Mouse (Mus musculus) heart, embryonic 14.5 days (tissue): ENCODE data around the gene Creb5. TPM values are rescaled to one million over a fixed set of nuclear protein-coding genes. Genes with fewer than 3 reads are reported as not detected.

Experiments
- ATAC-seq: fragments of 200-750 bp; cut with Nextera tagmentation; 2 replicates; pipeline ENCODE4 v1.8.0; 2017; ENCODE audit warnings: low read depth, moderate TSS enrichment; ENCODE audit not compliant: insufficient number of reproducible peaks, insufficient read depth, low FRiP score
- H3K27ac ChIP-seq, 2 experiments: fragments of 200-500 bp in 1 of 2; fragments of 300-500 bp in 1 of 2; sonication (generic) in 1 of 2; replicated peaks in 1 of 2; 2 replicates each; pipeline ENCODE4 v1.5.1; 2012 to 2014; ENCODE audit warnings: low read depth in 2 of 2, low read length in 2 of 2, control low read depth in 1 of 2, mild to moderate bottlenecking in 1 of 2, mixed read lengths in 1 of 2; ENCODE audit not compliant: control insufficient read depth in 1 of 2, insufficient read depth in 1 of 2
- H3K27me3 ChIP-seq: fragments of 300-500 bp; sonication (generic); 2 replicates; pipeline ENCODE4 v1.6.1; 2014; ENCODE audit warnings: mild to moderate bottlenecking, low read length, control low read depth; ENCODE audit not compliant: control insufficient read depth, insufficient read depth
- H3K36me3 ChIP-seq: fragments of 300-500 bp; sonication (generic); 2 replicates; pipeline ENCODE4 v1.6.1; 2014; ENCODE audit warnings: mild to moderate bottlenecking, control low read depth, low read length, mixed read lengths; ENCODE audit not compliant: control insufficient read depth, insufficient read depth
- H3K4me1 ChIP-seq, 2 experiments: fragments of 200-500 bp in 1 of 2; fragments of 300-500 bp in 1 of 2; sonication (generic) in 1 of 2; 2 replicates each; pipeline ENCODE4 v1.6.1; 2012 to 2014; ENCODE audit warnings: low read length in 2 of 2, control low read depth in 1 of 2, mixed read lengths in 1 of 2; ENCODE audit not compliant: control insufficient read depth in 2 of 2, insufficient read depth in 2 of 2
- H3K4me2 ChIP-seq: fragments of 300-500 bp; sonication (generic); 2 replicates; pipeline ENCODE4 v1.6.1; 2014; ENCODE audit warnings: mild to moderate bottlenecking, low read length
- H3K4me3 ChIP-seq, 2 experiments: fragments of 200-500 bp in 1 of 2; fragments of 300-500 bp in 1 of 2; sonication (generic) in 1 of 2; 2 replicates each; pipeline ENCODE4 v1.5.1; 2012 to 2014; ENCODE audit warnings: low read length in 2 of 2, mild to moderate bottlenecking in 2 of 2, control low read depth in 1 of 2, low read depth in 1 of 2, moderate library complexity in 1 of 2; ENCODE audit not compliant: control insufficient read depth in 1 of 2, insufficient read depth in 1 of 2
- H3K9ac ChIP-seq: fragments of 300-500 bp; sonication (generic); 2 replicates; pipeline ENCODE4 v1.6.1; 2014; ENCODE audit warnings: mild to moderate bottlenecking, low read length
- H3K9me3 ChIP-seq: fragments of 300-500 bp; sonication (generic); 2 replicates; pipeline ENCODE4 v1.6.1; 2016; ENCODE audit warnings: low read length, control low read depth; ENCODE audit not compliant: control insufficient read depth
- WGBS: fragments of 180-500 bp; shearing (Covaris S2); extraction: QIAGEN DNeasy Blood & Tissue Kit; methylation state at CpG from one replicate; pipeline ENCODE4 v1.1.7; 2014; 5-methylcytosine and 5-hydroxymethylcytosine counted together
- polyA plus RNA-seq: library from polyadenylated mRNA; unstranded; fragments of >200 nt; fragmentation: Nextera tagmentation; extraction: Ambion mirVana; gene quantifications from 2 replicates; pipeline ENCODE4 v1.2.1, GENCODE M21; 2014

The Creb5 gene
- polyA plus RNA-seq, 1 experiment from 2014 or later: 38.3 TPM

DNA sequence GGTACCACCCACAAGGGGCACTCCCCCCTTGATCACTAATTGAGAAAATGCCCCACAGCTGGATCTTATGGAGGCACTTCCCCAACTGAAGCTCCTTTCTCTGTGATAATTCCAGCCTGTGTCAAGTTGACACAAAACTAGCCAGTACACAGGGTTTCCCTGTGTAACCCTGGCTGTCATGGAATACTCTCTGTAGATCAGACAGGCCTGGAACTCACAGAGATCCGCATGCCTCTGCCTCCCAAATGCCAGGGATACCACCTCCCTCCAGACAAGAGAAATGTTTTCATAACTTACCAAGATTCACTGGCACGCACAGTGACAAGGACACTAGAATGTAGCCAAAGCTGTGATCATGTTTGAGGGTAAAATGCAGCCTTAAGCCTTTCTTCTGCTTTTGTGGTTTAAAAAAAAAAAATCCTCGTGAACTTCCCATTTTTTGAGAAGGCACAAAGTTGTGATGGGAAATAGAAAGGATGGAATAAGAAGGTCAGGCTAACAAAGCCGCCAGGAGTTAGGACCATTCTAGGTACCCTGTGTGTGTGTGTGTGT, 284.6 kb downstream of the Creb5 start:
- ATAC-seq: no peak
- Histone ChIP-seq H3K4me3 (no peak overlapping the region), H3K36me3 (no peaks in the 10 kb centered on the region), H3K9me3 (no peaks in the 10 kb centered on the region), H3K4me2 (no peak overlapping the region), H3K27me3 (no peaks in the 10 kb centered on the region), H3K27ac (peak overlapping the region in 1 of 2 experiments; percentile 96; a peak in 2 of 4 replicates), H3K4me1 (peaks cover 34 to 73% of the 10 kb centered on the region in 2 experiments), H3K9ac (no peak overlapping the region)
- 84% methylated on average over 4 of the region's 4 CpGs for WGBS

DNA sequence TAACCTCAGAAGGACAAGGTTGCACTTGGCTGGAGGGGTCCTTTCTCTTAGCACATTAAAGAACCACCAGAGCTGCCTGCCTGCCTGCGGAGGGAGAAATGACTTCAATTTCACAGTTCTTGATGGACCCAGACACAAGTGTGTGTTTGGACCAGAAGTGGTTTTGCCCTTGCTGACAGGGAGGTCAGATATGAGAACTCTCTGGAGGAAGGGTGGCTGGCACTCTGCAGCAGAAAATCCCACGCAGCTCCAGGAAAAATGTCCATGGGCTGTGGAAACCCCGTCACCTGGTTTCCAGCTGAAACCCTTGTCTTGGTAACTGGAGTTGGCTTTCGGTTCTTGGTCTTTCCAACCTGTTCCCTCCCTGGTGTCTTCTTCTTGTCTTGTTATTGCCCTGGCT, 285.4 kb downstream of the Creb5 start:
- H3K4me2 ChIP-seq: peak overlapping the region; percentile 81
- peaks cover 36 to 72% of the 10 kb centered on the region in 2 experiments for H3K4me1 ChIP-seq
- H3K4me3 ChIP-seq: no peak overlapping the region
- no peaks in the 10 kb centered on the region for H3K27me3 ChIP-seq
- H3K9ac ChIP-seq: peak overlapping the region; percentile 86
- H3K27ac ChIP-seq: peak overlapping the region; percentile 95 to 96
- 19% methylated on average over 4 of the region's 4 CpGs for WGBS
- ATAC-seq: no peak
- H3K36me3 ChIP-seq: peaks cover 3% of the 10 kb centered on the region; the same call in 1 of the 2 replicates
- H3K9me3 ChIP-seq: no peaks in the 10 kb centered on the region

DNA sequence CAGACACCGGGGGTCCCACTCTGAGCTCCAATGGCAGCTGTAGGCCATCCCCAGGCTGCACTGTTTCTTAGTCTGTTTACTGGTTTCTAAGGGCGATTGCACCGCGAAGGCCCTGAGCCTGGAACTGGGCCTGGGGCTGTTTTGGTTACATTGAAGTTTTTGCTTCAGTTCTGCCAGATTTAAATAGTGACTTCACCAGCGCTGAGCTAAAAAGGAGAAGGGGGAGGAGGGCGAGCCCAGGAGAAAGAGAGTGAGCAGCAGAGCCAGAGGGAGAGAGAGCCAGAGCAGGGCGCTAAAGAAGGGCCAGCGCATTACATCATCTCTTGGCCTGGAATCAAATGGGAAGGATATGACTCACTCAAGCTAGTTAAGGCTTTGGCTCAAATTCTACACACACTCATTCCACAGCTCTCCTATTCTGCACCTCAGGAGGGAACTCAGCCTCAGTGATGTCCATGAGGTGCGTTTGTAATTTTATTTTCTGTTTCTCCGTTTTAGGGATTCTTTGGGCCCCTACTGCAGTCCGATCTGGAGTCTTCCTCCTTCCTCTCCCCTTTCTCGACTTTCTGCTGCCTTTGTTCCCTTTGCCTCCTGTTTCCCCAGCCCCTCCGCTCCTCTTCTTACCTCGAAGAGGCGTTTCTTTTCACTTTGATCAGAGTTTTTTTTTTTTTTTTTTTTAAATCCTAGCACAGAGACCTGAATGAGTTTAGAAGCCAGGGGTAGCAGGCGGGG, 286.1 kb downstream of the Creb5 start:
- H3K4me1 ChIP-seq: peaks cover 34 to 69% of the 10 kb centered on the region in 2 experiments
- 1% methylated on average over 15 of the region's 16 CpGs for WGBS

DNA sequence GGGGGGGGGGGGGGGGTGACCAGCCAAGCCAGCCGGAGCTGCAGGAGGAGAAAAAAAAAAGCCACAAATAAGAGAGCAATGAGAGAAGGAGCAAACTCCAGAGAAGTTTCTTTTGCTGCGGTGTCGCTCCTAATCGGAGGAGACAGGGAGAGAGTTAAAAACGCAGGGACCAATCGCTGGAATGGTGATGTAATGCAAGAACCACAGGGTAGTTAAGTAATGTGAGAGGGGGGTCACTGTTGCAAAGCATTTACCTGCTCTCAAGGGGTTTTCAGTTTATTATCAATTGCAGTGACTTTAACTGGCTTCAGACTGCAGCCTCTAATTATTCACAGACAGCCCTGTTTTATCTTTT, 286.6 kb downstream of the Creb5 start:
- under 1% methylated on average over 5 of the region's 6 CpGs for WGBS
- no peaks in the 10 kb centered on the region for H3K9me3 ChIP-seq
- peak overlapping the region; percentile 53 to 55 for H3K4me3 ChIP-seq
- H3K4me1 ChIP-seq: peaks cover 33 to 66% of the 10 kb centered on the region in 2 experiments
- peaks cover 6% of the 10 kb centered on the region; the same call in 1 of the 2 replicates for H3K36me3 ChIP-seq
- H3K9ac ChIP-seq: peak overlapping the region; percentile 86
- H3K27ac ChIP-seq: peak overlapping the region; percentile 75 to 96
- H3K27me3 ChIP-seq: no peaks in the 10 kb centered on the region
- no peak for ATAC-seq
- peak overlapping the region; percentile 81 for H3K4me2 ChIP-seq

More for the DNA sequence above, 286.1 kb downstream of the Creb5 start:
- no peaks in the 10 kb centered on the region for H3K9me3 ChIP-seq
- peak overlapping the region; percentile 81 for H3K4me2 ChIP-seq
- H3K4me3 ChIP-seq: peak overlapping the region; percentile 53 to 55
- peak overlapping the region; percentile 95 to 96 for H3K27ac ChIP-seq
- peak overlapping the region; percentile 86 for H3K9ac ChIP-seq
- peaks cover 5% of the 10 kb centered on the region; the same call in 1 of the 2 replicates for H3K36me3 ChIP-seq
- H3K27me3 ChIP-seq: no peaks in the 10 kb centered on the region
- ATAC-seq: peak; percentile 92

DNA sequence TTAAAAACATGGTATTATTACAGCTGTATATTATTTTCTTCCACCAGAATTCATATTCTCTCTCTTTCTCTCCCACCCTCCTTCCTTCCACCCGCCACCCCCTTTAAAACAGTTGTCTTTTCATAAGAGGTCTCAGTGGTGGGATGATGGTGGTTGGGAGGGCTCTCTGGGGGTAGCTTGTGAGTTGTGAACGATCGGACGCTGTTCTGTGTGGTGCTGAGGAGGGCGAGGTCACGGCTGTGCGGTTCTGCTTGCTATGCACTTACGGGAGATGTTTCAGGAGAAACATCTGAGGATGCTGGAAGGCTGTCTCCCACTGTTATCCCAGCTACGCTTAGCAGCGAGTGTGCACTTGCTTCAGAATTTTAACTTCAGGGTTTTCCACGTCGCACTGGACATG, 287.0 kb downstream of the Creb5 start:
- peaks cover 30 to 62% of the 10 kb centered on the region in 2 experiments for H3K4me1 ChIP-seq
- peak overlapping the region; percentile 53 to 55 for H3K4me3 ChIP-seq
- peak overlapping the region; percentile 15 to 96 for H3K27ac ChIP-seq
- H3K4me2 ChIP-seq: peak overlapping the region; percentile 81
- 31% methylated on average over 12 of the region's 12 CpGs for WGBS
- peak overlapping the region; percentile 86 for H3K9ac ChIP-seq
- H3K36me3 ChIP-seq: peaks cover 6% of the 10 kb centered on the region; the same call in 1 of the 2 replicates
- no peaks in the 10 kb centered on the region for H3K27me3 ChIP-seq
- ATAC-seq: no peak
- no peaks in the 10 kb centered on the region for H3K9me3 ChIP-seq

DNA sequence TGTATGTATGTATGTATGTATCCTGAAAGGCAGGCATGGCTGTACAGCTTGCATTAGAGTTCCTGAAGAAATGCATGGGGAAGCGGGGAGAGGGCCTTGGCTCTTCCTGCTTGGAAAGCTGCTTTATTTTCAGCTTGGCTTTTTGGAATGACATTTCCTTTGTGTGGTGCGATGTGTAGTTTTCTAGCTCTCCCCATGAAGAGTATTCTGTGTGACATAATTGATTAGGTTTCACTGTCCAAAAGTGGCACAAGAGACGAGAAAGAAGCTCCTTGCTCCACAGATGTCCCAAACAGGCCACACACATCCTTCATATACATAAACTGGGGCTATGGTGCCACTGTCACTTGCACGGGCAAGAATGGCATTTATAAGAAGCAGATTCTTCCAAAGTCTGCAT, 288.1 kb downstream of the Creb5 start:
- Histone ChIP-seq H3K9me3 (no peaks in the 10 kb centered on the region), H3K27ac (no peak overlapping the region), H3K4me1 (peaks cover 23 to 51% of the 10 kb centered on the region in 2 experiments), H3K27me3 (no peaks in the 10 kb centered on the region), H3K9ac (peak overlapping the region; percentile 86), H3K36me3 (peaks cover 6% of the 10 kb centered on the region; the same call in 1 of the 2 replicates), H3K4me3 (peak overlapping the region; percentile 53 to 55; a peak in 3 of 4 replicates), H3K4me2 (peak overlapping the region; percentile 81)
- no peak for ATAC-seq
- 63% methylated on average over 4 of the region's 4 CpGs for WGBS

DNA sequence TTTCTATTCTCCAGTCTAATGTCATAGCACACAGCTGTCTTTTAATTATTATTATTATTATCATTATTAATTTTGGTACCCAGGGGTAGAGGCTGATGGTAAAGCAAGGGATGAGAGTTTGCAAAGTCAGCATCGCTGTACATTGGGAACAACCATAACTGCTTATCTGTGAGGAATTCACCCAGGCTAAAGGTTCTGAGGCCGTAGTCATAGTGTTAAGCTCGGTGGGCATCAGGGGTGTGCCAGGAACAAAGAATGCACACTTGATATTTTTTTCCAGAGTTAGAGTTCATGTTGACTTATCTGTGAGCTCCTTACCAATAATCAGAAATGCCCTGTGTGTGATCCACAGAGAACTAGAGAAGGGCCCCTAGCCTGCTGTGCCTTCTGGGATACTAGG, 288.8 kb downstream of the Creb5 start:
- no peaks in the 10 kb centered on the region for H3K9me3 ChIP-seq
- H3K27ac ChIP-seq: no peak overlapping the region
- 83% methylated on average over 3 of the region's 3 CpGs for WGBS
- H3K4me3 ChIP-seq: no peak overlapping the region
- H3K9ac ChIP-seq: no peak overlapping the region
- H3K36me3 ChIP-seq: peaks cover 6% of the 10 kb centered on the region; the same call in 1 of the 2 replicates
- H3K4me1 ChIP-seq: peaks cover 20 to 45% of the 10 kb centered on the region in 2 experiments
- ATAC-seq: no peak
- peak overlapping the region; percentile 81; the same call in 1 of the 2 replicates for H3K4me2 ChIP-seq
- H3K27me3 ChIP-seq: no peaks in the 10 kb centered on the region
